Mouse (Mus musculus): ENCODE measurements around the gene Ofcc1. TPM values are rescaled to one million over a fixed set of nuclear protein-coding genes. Genes with fewer than 3 reads are reported as not detected.

The Ofcc1 gene
- polyA plus RNA-seq, 1 experiment from 2014 or later = not detected

DNA sequence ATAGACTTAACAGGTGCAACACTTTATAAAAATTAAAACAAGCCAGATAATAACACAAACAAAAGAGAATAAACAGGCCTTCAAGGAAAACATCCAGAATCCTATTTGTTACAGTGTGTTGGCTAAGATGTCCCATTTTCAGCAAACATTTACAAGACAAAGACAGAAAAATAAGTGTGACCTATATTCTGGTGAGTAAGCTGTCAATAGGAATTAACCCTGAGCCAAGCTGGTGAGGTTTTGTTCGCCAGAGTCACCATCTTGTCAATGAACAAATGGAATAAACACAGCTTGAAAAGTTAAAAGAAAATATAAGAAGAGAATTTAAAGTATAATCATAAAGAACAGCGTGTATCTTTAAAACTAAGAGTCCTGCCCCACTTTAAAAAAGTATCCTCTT, 68.4 kb downstream of the Ofcc1 start:
- Histone ChIP-seq H3K36me3 (ENCODE audit: insufficient read depth, low read length) (no peaks in the 10 kb centered on the region), H3K4me1 (ENCODE audit: insufficient read depth, low read depth, low read length) (no peaks in the 10 kb centered on the region), H3K27ac (ENCODE audit: low read length) (no peak overlapping the region), H3K27me3 (replicated peaks; ENCODE audit: insufficient read depth, low read length) (no peaks in the 10 kb centered on the region), H3K4me2 (replicated peaks; ENCODE audit: low read depth, low read length) (no peak overlapping the region), H3K4me3 (ENCODE audit: low read depth, low read length) (no peak overlapping the region), H3K9me3 (ENCODE audit: low read length) (no peaks in the 10 kb centered on the region), H3K9ac (replicated peaks; ENCODE audit: low read depth) (no peak overlapping the region)
- DNase-seq (ENCODE audit: low spot score) (no peak), ATAC-seq (no peak)
- no peak for TF ChIP-seq EP300 (IDR thresholded peaks at IDR 0.05)
- TF ChIP-seq CTCF (IDR thresholded peaks at IDR 0.05) = no peak
- WGBS = 80% methylated on average over 2 of the region's 2 CpGs

DNA sequence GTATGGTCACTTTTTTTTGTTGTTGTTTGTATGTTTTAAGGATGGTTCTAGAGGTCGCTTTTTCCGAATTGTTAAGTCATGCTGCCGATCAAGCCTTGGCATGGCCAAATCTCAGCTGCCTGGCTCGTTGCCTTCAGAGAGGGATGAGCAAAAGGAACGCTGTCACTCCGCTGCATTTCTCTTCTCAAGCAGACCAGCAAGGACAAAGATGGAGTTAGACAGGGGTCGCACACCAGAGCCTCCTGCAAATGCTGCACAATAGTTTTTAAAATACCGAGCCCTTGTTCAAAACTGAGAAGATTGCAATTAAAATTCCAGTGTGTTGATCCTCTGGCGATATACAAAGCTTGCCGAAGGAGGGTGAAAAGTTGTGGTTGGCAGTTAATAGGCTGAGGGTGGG, 70.4 kb downstream of the Ofcc1 start:
- H3K4me1 ChIP-seq (ENCODE audit: insufficient read depth, low read depth, low read length) = no peaks in the 10 kb centered on the region
- ATAC-seq (no peak), DNase-seq (ENCODE audit: low spot score) (no peak)
- H3K36me3 ChIP-seq (ENCODE audit: insufficient read depth, low read length) = no peaks in the 10 kb centered on the region
- H3K9ac ChIP-seq (replicated peaks; ENCODE audit: low read depth) = no peak overlapping the region
- no peak overlapping the region for H3K27ac ChIP-seq (ENCODE audit: low read length)
- H3K4me3 ChIP-seq (ENCODE audit: low read depth, low read length) = no peak overlapping the region
- WGBS = 89% methylated on average over 10 of the region's 10 CpGs
- H3K27me3 ChIP-seq (replicated peaks; ENCODE audit: insufficient read depth, low read length) = no peaks in the 10 kb centered on the region
- TF ChIP-seq CTCF (IDR thresholded peaks at IDR 0.05) (no peak), EP300 (IDR thresholded peaks at IDR 0.05) (no peak)
- H3K9me3 ChIP-seq (ENCODE audit: low read length) = no peaks in the 10 kb centered on the region
- H3K4me2 ChIP-seq (replicated peaks; ENCODE audit: low read depth, low read length) = no peak overlapping the region

DNA sequence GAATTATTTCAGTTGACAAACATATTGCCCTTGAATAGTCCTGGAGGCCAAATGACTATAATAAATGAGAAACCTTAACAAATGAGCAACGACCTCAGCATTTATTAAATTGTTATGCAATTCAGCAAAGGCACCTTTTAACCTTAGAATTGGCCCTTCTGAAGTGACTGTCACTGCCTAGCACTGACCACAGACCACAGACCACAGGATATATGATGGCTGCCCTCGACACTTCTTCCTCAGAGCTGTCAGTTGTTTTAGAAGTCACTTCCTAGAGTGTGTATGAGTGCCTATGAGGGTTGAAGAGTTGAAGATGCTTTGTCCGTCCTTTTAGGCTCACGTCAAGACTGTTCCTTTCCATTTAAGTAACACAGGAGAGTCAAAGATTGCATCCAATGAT, 72.6 kb downstream of the Ofcc1 start:
- no peaks in the 10 kb centered on the region for H3K27me3 ChIP-seq (replicated peaks; ENCODE audit: insufficient read depth, low read length)
- H3K9ac ChIP-seq (replicated peaks; ENCODE audit: low read depth) = no peak overlapping the region
- H3K4me2 ChIP-seq (replicated peaks; ENCODE audit: low read depth, low read length) = no peak overlapping the region
- 67% methylated on average over 4 of the region's 4 CpGs for WGBS
- ATAC-seq = no peak
- DNase-seq (ENCODE audit: low spot score) = no peak
- TF ChIP-seq EP300 (IDR thresholded peaks at IDR 0.05) (no peak), CTCF (IDR thresholded peaks at IDR 0.05) (no peak)
- no peak overlapping the region for H3K27ac ChIP-seq (ENCODE audit: low read length)
- H3K4me3 ChIP-seq (ENCODE audit: low read depth, low read length) = no peak overlapping the region
- H3K9me3 ChIP-seq (ENCODE audit: low read length) = no peaks in the 10 kb centered on the region
- H3K36me3 ChIP-seq (ENCODE audit: insufficient read depth, low read length) = no peaks in the 10 kb centered on the region
- no peaks in the 10 kb centered on the region for H3K4me1 ChIP-seq (ENCODE audit: insufficient read depth, low read depth, low read length)

DNA sequence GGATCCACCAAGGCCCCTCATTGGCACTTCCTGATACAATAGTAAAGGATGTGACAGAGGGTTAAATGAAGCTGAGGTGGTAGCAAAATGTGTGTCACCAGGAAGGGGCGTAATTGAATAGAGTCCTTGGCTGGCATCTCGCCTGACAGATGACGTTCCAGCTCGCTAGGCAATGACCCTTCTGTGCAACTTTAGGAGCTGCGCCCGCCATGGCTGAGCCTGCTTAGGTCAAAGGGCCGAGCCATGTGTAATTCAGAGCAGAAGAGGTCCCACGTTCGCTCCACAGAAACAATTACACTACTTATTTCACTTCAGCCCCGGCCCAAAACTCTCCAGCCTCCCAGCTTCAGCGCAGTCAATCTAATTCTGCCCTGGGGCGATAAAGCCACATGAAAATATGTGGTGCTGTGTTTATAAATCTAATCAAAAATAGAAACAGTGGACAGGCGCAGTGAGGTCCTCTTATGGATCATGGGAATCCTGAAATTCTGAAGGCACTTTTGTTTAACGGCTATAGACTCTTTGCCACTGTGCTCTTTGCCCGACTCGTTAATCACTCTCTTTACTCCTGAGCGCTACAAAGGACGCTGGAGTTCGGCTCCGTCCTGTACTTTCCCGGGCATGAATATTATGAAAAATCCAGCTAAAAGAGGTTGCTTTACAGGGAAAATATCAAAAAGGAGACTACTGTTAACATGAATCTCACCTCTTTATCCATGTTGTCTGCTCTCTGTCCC, 73.8 kb downstream of the Ofcc1 start:
- H3K4me2 ChIP-seq (replicated peaks; ENCODE audit: low read depth, low read length) = no peak overlapping the region

DNA sequence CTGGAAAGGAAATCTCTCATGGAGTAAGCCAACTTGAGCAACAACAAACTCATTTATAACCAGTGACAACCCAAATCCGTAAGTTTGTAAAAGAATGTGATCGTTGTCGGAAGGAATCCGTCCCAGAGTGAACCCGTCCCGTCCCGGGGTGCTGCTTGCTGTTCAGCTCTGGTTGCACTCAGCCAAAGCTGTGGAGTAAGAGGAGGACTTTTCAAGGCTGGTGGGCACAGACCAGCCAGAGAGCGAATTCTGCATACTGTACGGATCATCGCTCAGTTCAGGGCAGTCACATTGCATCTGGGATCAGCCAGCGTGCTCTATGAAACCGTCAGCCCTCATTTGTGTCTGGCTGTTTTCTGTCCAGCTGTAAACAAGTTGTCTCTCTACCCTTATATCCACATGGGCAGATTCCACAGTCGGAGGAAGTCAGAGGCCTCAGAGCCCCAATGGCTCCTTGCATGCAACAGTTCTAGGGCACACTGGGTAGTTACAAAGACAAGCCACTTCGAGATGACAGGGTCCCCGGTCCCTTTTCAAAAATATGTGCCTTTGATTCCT, 75.9 kb downstream of the Ofcc1 start:
- peak; percentile 9 for DNase-seq (ENCODE audit: low spot score)
- H3K27ac ChIP-seq (ENCODE audit: low read length) = no peak overlapping the region

More for the DNA sequence above, 73.8 kb downstream of the Ofcc1 start:
- no peaks in the 10 kb centered on the region for H3K27me3 ChIP-seq (replicated peaks; ENCODE audit: insufficient read depth, low read length)
- H3K27ac ChIP-seq (ENCODE audit: low read length) = no peak overlapping the region
- H3K9ac ChIP-seq (replicated peaks; ENCODE audit: low read depth) = no peak overlapping the region
- WGBS = 55% methylated on average over 21 of the region's 21 CpGs
- DNase-seq (ENCODE audit: low spot score) (no peak), ATAC-seq (no peak)
- no peaks in the 10 kb centered on the region for H3K4me1 ChIP-seq (ENCODE audit: insufficient read depth, low read depth, low read length)
- H3K9me3 ChIP-seq (ENCODE audit: low read length) = no peaks in the 10 kb centered on the region
- TF ChIP-seq CTCF (IDR thresholded peaks at IDR 0.05) (no peak), EP300 (IDR thresholded peaks at IDR 0.05) (no peak)
- H3K4me3 ChIP-seq (ENCODE audit: low read depth, low read length) = no peak overlapping the region
- H3K36me3 ChIP-seq (ENCODE audit: insufficient read depth, low read length) = no peaks in the 10 kb centered on the region

DNA sequence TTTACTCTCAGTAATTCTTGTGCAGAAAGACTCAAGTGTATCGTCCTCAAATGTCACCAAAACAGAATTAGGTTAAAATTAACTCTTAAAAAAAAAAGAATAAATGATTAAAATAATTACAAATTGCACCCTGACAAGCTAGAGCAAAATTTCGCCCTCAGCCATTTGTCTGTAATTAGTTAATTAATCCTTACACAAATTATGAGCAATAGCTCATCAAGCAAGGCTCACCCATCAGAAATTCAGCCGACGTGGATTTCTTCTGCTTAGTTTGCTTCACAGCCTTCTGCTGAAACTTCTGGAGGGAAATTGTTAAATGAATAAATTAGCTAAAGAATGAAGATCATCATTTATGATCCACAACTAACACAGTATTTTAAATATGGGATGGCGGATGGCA, 80.6 kb downstream of the Ofcc1 start:
- 75% methylated on average over 5 of the region's 5 CpGs for WGBS
- no peak overlapping the region for H3K4me2 ChIP-seq (replicated peaks; ENCODE audit: low read depth, low read length)
- no peak for ATAC-seq
- H3K4me1 ChIP-seq (ENCODE audit: insufficient read depth, low read depth, low read length) = no peaks in the 10 kb centered on the region
- DNase-seq (ENCODE audit: low spot score) = no peak
- TF ChIP-seq CTCF (IDR thresholded peaks at IDR 0.05) (no peak), EP300 (IDR thresholded peaks at IDR 0.05) (no peak)
- H3K9ac ChIP-seq (replicated peaks; ENCODE audit: low read depth) = no peak overlapping the region
- no peak overlapping the region for H3K4me3 ChIP-seq (ENCODE audit: low read depth, low read length)
- no peaks in the 10 kb centered on the region for H3K36me3 ChIP-seq (ENCODE audit: insufficient read depth, low read length)
- no peak overlapping the region for H3K27ac ChIP-seq (ENCODE audit: low read length)
- no peaks in the 10 kb centered on the region for H3K9me3 ChIP-seq (ENCODE audit: low read length)
- no peaks in the 10 kb centered on the region for H3K27me3 ChIP-seq (replicated peaks; ENCODE audit: insufficient read depth, low read length)

More for the DNA sequence above, 75.9 kb downstream of the Ofcc1 start:
- Histone ChIP-seq H3K27me3 (replicated peaks; ENCODE audit: insufficient read depth, low read length) (no peaks in the 10 kb centered on the region), H3K4me3 (ENCODE audit: low read depth, low read length) (no peak overlapping the region), H3K9ac (replicated peaks; ENCODE audit: low read depth) (no peak overlapping the region), H3K4me1 (ENCODE audit: insufficient read depth, low read depth, low read length) (no peaks in the 10 kb centered on the region), H3K4me2 (replicated peaks; ENCODE audit: low read depth, low read length) (0 out of 2 replicates have a peak overlapping the region, but pooled peaks have one; percentile 12), H3K36me3 (ENCODE audit: insufficient read depth, low read length) (no peaks in the 10 kb centered on the region), H3K9me3 (ENCODE audit: low read length) (no peaks in the 10 kb centered on the region)
- no peak for ATAC-seq
- 47% methylated on average over 15 of the region's 15 CpGs for WGBS
- no peak for TF ChIP-seq CTCF (IDR thresholded peaks at IDR 0.05)
- TF ChIP-seq EP300 (IDR thresholded peaks at IDR 0.05) = no peak
